Mouse (Mus musculus) gastrocnemius, adult 8-10 months (tissue): ENCODE results near the gene Gtf2b. TPM values are rescaled to one million over a fixed set of nuclear protein-coding genes. Genes with fewer than 3 reads are reported as not detected.

Experiments
- DNase-seq, 2 experiments: peaks; one replicate each; pipeline ENCODE4 v3.0.0; 2022; ENCODE audit warnings: low spot score in 2 of 2
- total RNA-seq, 4 experiments: library from RNA; stranded (reverse); gene quantifications; 2 replicates each; pipeline ENCODE4 v1.2.4; 2022

The Gtf2b gene
- 10 to 100 TPM; 12.9 to 14.9 (median 13.2) TPM for total RNA-seq

GRCm38 (mm10) chr3:142764995-142765777 lies at the start of gene Gtf2b:
Gene Gtf2b (plus strand): TSS chr3:142765045.
- peak; percentile 73 to 82 for DNase-seq

GRCm38 (mm10) chr3:142725481-142725880 lies 39.4 kb upstream of the Gtf2b start:
- DNase-seq = no peak

- no peak for DNase-seq
Observed at GRCm38 (mm10) chr3:142725969-142726672, 38.7 kb upstream of the Gtf2b start.

GRCm38 (mm10) chr3:142734291-142734690 lies 30.6 kb upstream of the Gtf2b start:
- no peak for DNase-seq

- DNase-seq = no peak
Observed at GRCm38 (mm10) chr3:142740896-142741295, 23.9 kb upstream of the Gtf2b start.

- no peak for DNase-seq
Observed at GRCm38 (mm10) chr3:142743973-142744898, 20.6 kb upstream of the Gtf2b start.

GRCm38 (mm10) chr3:142745076-142745475 lies 19.8 kb upstream of the Gtf2b start:
- no peak for DNase-seq

- DNase-seq = no peak
Observed at GRCm38 (mm10) chr3:142747673-142748072, 17.2 kb upstream of the Gtf2b start.

GRCm38 (mm10) chr3:142749131-142749530 lies 15.7 kb upstream of the Gtf2b start:
- DNase-seq = no peak

- DNase-seq = no peak
Observed at GRCm38 (mm10) chr3:142755132-142755867, 9.5 kb upstream of the Gtf2b start.

- DNase-seq = no peak
Observed at GRCm38 (mm10) chr3:142757841-142758240, 7.0 kb upstream of the Gtf2b start.

- no peak for DNase-seq
Observed at GRCm38 (mm10) chr3:142758593-142758992, 6.3 kb upstream of the Gtf2b start.

- no peak for DNase-seq
Observed at GRCm38 (mm10) chr3:142760356-142760755, 4.5 kb upstream of the Gtf2b start.

GRCm38 (mm10) chr3:142765778-142766165 lies 927 bp downstream of the Gtf2b start:
- no peak for DNase-seq

- no peak for DNase-seq
Observed at GRCm38 (mm10) chr3:142768498-142768897, 3.7 kb downstream of the Gtf2b start.

GRCm38 (mm10) chr3:142770518-142770917 lies 5.7 kb downstream of the Gtf2b start:
- no peak for DNase-seq

GRCm38 (mm10) chr3:142773538-142774191 lies 8.8 kb downstream of the Gtf2b start:
- DNase-seq = no peak

GRCm38 (mm10) chr3:142777227-142777626 lies 12.4 kb downstream of the Gtf2b start:
- no peak for DNase-seq

GRCm38 (mm10) chr3:142786423-142787072 lies 21.7 kb downstream of the Gtf2b start:
- no peak for DNase-seq

GRCm38 (mm10) chr3:142795587-142795986 lies 30.7 kb downstream of the Gtf2b start:
- no peak for DNase-seq
